Mouse (Mus musculus) heart, embryonic 13.5 days (tissue): ENCODE data around the gene Cd4. TPM values are rescaled to one million over a fixed set of nuclear protein-coding genes. Genes with fewer than 3 reads are reported as not detected.

ENCODE experiments used
- ATAC-seq: fragments of 200-750 bp; cut with Nextera tagmentation; 2 replicates; pipeline ENCODE4 v1.8.0; 2017; ENCODE audit warnings: moderate TSS enrichment; ENCODE audit not compliant: insufficient number of reproducible peaks, low FRiP score, low TSS enrichment; ENCODE audit errors: extremely low read depth
- H3K27ac ChIP-seq: fragments of 300-500 bp; sonication (generic); replicated peaks from 2 replicates; pipeline ENCODE4 v1.5.1; 2015; ENCODE audit warnings: moderate library complexity, mild to moderate bottlenecking, inconsistent platforms
- H3K27me3 ChIP-seq: fragments of 300-500 bp; sonication (generic); replicated peaks from 2 replicates; pipeline ENCODE4 v1.6.1; 2015; ENCODE audit warnings: mild to moderate bottlenecking, inconsistent platforms
- H3K36me3 ChIP-seq: fragments of 300-500 bp; sonication (generic); 2 replicates; pipeline ENCODE4 v1.6.1; 2015; ENCODE audit warnings: mild to moderate bottlenecking, inconsistent platforms
- H3K4me1 ChIP-seq: fragments of 300-500 bp; sonication (generic); 2 replicates; pipeline ENCODE4 v1.6.1; 2015; ENCODE audit warnings: inconsistent platforms
- H3K4me2 ChIP-seq: fragments of 300-500 bp; sonication (generic); 2 replicates; pipeline ENCODE4 v1.6.1; 2015; ENCODE audit warnings: inconsistent platforms, mild to moderate bottlenecking, moderate library complexity
- H3K4me3 ChIP-seq: fragments of 300-500 bp; sonication (generic); 2 replicates; pipeline ENCODE4 v1.5.1; 2015; ENCODE audit warnings: moderate library complexity, mild to moderate bottlenecking, inconsistent platforms
- H3K9ac ChIP-seq: fragments of 300-500 bp; sonication (generic); 2 replicates; pipeline ENCODE4 v1.6.1; 2015; ENCODE audit warnings: inconsistent platforms, mild to moderate bottlenecking, moderate library complexity
- H3K9me3 ChIP-seq: fragments of 300-500 bp; sonication (generic); 2 replicates; pipeline ENCODE4 v1.6.1; 2016; ENCODE audit warnings: inconsistent platforms
- WGBS: fragments of 180-500 bp; shearing (Covaris S2); methylation state at CpG from one replicate; pipeline ENCODE4 v1.1.7; 2015; ENCODE audit warnings: mixed read lengths; 5-methylcytosine and 5-hydroxymethylcytosine counted together
- polyA plus RNA-seq: library from polyadenylated mRNA; unstranded; fragments of >200 nt; fragmentation: Nextera tagmentation; extraction: Ambion mirVana; gene quantifications from 2 replicates; pipeline ENCODE4 v1.2.1, GENCODE M21; 2015

Gene Cd4
- polyA plus RNA-seq, 1 experiment from 2014 or later: not detected

- no peak overlapping the region for H3K4me3 ChIP-seq
- H3K36me3 ChIP-seq: peaks cover 79% of the 10 kb centered on the region
- no peak for ATAC-seq
- 90% methylated on average over 8 of the region's 8 CpGs for WGBS
- no peaks in the 10 kb centered on the region for H3K27me3 ChIP-seq
- H3K27ac ChIP-seq: no peak overlapping the region
- peaks cover 18% of the 10 kb centered on the region for H3K4me1 ChIP-seq
- H3K4me2 ChIP-seq: no peak overlapping the region
- no peak overlapping the region for H3K9ac ChIP-seq
- H3K9me3 ChIP-seq: no peaks in the 10 kb centered on the region
Measured at GRCm38 (mm10) chr6:124817563-124817962, 70.5 kb downstream of the Cd4 start.

- H3K9ac ChIP-seq: no peak overlapping the region
- H3K36me3 ChIP-seq: peaks cover 79% of the 10 kb centered on the region
- peaks cover 22% of the 10 kb centered on the region for H3K4me1 ChIP-seq
- no peak for ATAC-seq
- no peaks in the 10 kb centered on the region for H3K27me3 ChIP-seq
- no peaks in the 10 kb centered on the region for H3K9me3 ChIP-seq
- no peak overlapping the region for H3K27ac ChIP-seq
- no peak overlapping the region for H3K4me3 ChIP-seq
- 93% methylated on average over 11 of the region's 11 CpGs for WGBS
- H3K4me2 ChIP-seq: no peak overlapping the region
Measured at GRCm38 (mm10) chr6:124817125-124817524, 70.9 kb downstream of the Cd4 start.

- ATAC-seq: no peak
- Histone ChIP-seq H3K9ac (no peak overlapping the region), H3K4me3 (no peak overlapping the region), H3K4me2 (no peak overlapping the region), H3K27me3 (no peaks in the 10 kb centered on the region), H3K9me3 (no peaks in the 10 kb centered on the region), H3K4me1 (peaks cover 27% of the 10 kb centered on the region), H3K27ac (no peak overlapping the region), H3K36me3 (peaks cover 79% of the 10 kb centered on the region)
- 86% methylated on average over 4 of the region's 4 CpGs for WGBS
Measured at GRCm38 (mm10) chr6:124816611-124817010, 71.4 kb downstream of the Cd4 start.

GRCm38 (mm10) chr6:124814858-124815774 is 72.9 kb downstream of the Cd4 start:
- WGBS: 64% methylated on average over 9 of the region's 9 CpGs
- Histone ChIP-seq H3K4me2 (peak overlapping the region; percentile 76; the same call in 1 of the 2 replicates), H3K27me3 (no peaks in the 10 kb centered on the region), H3K9ac (peak overlapping the region; percentile 98), H3K36me3 (peaks cover 79% of the 10 kb centered on the region), H3K9me3 (no peaks in the 10 kb centered on the region), H3K4me1 (peaks cover 38% of the 10 kb centered on the region), H3K4me3 (0 out of 2 replicates have a peak overlapping the region, but pooled peaks have one; percentile 85), H3K27ac (peak overlapping the region; percentile 98; the same call in 1 of the 2 replicates)
- no peak for ATAC-seq

Other genes with a start within 250 kb of the Cd4 start
- gene Lpcat3, start 225.2 kb downstream of the Cd4 start, polyA plus RNA-seq: 44.1 and 47.4 TPM in 2 replicates
- 113 and 130 TPM in 2 replicates for gene Emg1, start 176.0 kb downstream of the Cd4 start, polyA plus RNA-seq
- 293 and 326 TPM in 2 replicates for gene Phb2, start 175.9 kb downstream of the Cd4 start, polyA plus RNA-seq
- gene Ptpn6, start 149.5 kb downstream of the Cd4 start, polyA plus RNA-seq: 5.3 and 5.6 TPM in 2 replicates
- 364 and 411 TPM in 2 replicates for gene Grcc10, start 146.8 kb downstream of the Cd4 start, polyA plus RNA-seq
- not detected in 2 replicates for gene Gm45234, start 132.2 kb downstream of the Cd4 start, polyA plus RNA-seq
- 7.8 and 9.4 TPM in 2 replicates for gene Atn1, start 131.7 kb downstream of the Cd4 start, polyA plus RNA-seq
- gene Eno2, start 118.5 kb downstream of the Cd4 start, polyA plus RNA-seq: 4.6 and 4.9 TPM in 2 replicates
- 0.09 TPM in 1 of 2 replicates, not detected in the other for gene Lrrc23, start 108.5 kb downstream of the Cd4 start, polyA plus RNA-seq
- 8.4 and 10.9 TPM in 2 replicates for gene Spsb2, start 79.6 kb downstream of the Cd4 start, polyA plus RNA-seq
- gene Tpi1, start 73.9 kb downstream of the Cd4 start, polyA plus RNA-seq: 1,248 and 1,451 TPM in 2 replicates
- gene Usp5, start 58.7 kb downstream of the Cd4 start, polyA plus RNA-seq: 98.3 and 101 TPM in 2 replicates
- gene Cdca3, start 58.7 kb downstream of the Cd4 start, polyA plus RNA-seq: 123 and 132 TPM in 2 replicates
- 7.8 and 11.7 TPM in 2 replicates for gene Gnb3, start 47.9 kb downstream of the Cd4 start, polyA plus RNA-seq
- gene P3h3, start 30.5 kb downstream of the Cd4 start, polyA plus RNA-seq: 15.5 and 17.7 TPM in 2 replicates
- gene Gpr162, start 24.2 kb downstream of the Cd4 start, polyA plus RNA-seq: 1.6 TPM in 2 replicates
- gene Lag3, start 23.5 kb upstream of the Cd4 start, polyA plus RNA-seq: 1.0 and 1.1 TPM in 2 replicates
- gene Ptms, start 31.9 kb upstream of the Cd4 start, polyA plus RNA-seq: 231 and 233 TPM in 2 replicates
- 288 and 320 TPM in 2 replicates for gene Mlf2, start 43.2 kb upstream of the Cd4 start, polyA plus RNA-seq
- 140 and 143 TPM in 2 replicates for gene Cops7a, start 77.3 kb upstream of the Cd4 start, polyA plus RNA-seq
- gene Pianp, start 108.5 kb upstream of the Cd4 start, polyA plus RNA-seq: 0.31 and 0.50 TPM in 2 replicates
- gene Zfp384, start 120.9 kb upstream of the Cd4 start, polyA plus RNA-seq: 9.3 and 10.1 TPM in 2 replicates
- gene Ing4, start 151.5 kb upstream of the Cd4 start, polyA plus RNA-seq: 78.2 and 91.2 TPM in 2 replicates
- 5.4 and 6.6 TPM in 2 replicates for gene Acrbp, start 161.5 kb upstream of the Cd4 start, polyA plus RNA-seq
- gene Lpar5, start 179.7 kb upstream of the Cd4 start, polyA plus RNA-seq: 0.24 and 0.63 TPM in 2 replicates
- 57.5 and 67.0 TPM in 2 replicates for gene Chd4, start 207.8 kb upstream of the Cd4 start, polyA plus RNA-seq
- 42.7 and 48.1 TPM in 2 replicates for gene Nop2, start 243.7 kb upstream of the Cd4 start, polyA plus RNA-seq